Mouse (Mus musculus): Measurements from ENCODE around the gene Kidins220. TPM values are rescaled to one million over a fixed set of nuclear protein-coding genes. Genes with fewer than 3 reads are reported as not detected.

Gene Kidins220
- 29.2 and 36.2 TPM in 2 replicates for total RNA-seq (2015)
- total RNA-seq (2017) = 70.2 and 83.9 TPM in 2 replicates

DNA sequence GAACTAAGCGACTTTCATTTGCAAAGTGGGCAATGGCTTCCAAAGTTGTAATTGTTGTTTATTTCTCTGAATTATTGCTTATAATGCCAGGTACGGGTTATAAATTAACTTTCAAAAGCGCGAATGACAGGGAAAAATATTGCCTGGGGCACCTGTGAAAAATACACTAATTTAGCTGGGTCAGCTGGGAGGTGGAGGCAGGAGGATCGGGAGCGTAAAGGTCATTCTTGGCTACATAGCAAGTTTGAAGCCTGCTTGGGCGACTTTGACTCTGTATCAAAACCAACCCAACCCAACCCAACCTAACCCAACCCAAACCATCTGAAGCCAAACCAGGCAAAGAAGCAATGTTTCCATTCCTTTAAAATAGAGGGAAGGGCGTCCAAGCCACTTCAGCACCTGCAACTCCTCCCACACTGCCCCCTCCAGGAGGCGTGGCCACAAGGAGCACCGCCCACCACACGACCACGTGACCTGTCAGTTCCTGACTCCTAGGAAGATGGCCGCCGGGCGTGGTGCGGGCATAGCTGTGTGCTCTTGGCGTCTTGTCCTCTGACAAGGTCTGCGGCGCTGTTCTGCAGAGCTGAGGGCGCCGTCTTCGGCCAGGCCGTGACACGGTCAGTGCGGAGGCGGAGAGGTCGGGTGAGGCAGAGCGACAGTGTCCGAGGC, at the start of gene Kidins220:
Kidins220 (plus strand) TSS at position 480 of the 669 bp plus-strand sequence.
- ATAC-seq (ENCODE audit: poor library complexity, severe bottlenecking) = peak; percentile 89

DNA sequence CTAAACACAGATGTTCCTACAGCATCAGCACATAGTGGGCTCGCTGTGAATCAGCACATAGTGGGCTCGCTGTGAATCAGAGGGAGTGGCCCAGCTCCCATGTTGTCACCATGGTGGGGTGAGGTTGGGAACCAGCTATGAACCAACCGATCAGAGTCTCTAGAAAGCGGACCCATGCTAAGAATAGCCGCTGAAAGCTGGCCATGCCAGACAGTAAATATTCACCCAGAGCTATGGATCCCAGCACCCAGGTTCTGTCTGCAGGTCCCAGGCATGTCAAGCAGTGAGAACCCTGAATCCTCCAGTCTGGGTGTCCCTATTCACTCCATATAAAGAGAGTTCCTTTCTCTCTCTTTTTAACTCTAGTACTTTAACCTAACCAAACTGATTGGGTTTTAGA, 49.4 kb upstream of the Kidins220 start:
- no peak for ATAC-seq (ENCODE audit: poor library complexity, severe bottlenecking)

DNA sequence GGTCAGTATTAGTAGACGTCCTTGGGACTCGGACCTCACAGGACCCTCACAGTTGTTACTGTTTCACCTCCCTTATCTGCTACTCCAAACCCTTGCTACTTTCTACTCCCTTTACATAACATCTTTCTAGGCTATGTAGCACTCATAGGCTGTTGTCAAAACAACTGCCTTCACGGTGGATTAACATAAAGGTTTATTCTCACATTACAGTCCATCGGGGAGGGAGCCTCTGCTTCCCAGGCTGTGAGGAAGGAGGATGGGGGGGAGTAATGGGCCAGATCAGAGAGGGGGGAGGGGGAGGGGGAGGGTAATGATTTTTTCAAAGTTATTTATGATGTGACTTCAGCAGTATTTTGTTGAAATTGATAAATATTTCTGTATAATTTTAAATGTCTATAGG, 49.0 kb upstream of the Kidins220 start:
- no peak for ATAC-seq (ENCODE audit: poor library complexity, severe bottlenecking)

DNA sequence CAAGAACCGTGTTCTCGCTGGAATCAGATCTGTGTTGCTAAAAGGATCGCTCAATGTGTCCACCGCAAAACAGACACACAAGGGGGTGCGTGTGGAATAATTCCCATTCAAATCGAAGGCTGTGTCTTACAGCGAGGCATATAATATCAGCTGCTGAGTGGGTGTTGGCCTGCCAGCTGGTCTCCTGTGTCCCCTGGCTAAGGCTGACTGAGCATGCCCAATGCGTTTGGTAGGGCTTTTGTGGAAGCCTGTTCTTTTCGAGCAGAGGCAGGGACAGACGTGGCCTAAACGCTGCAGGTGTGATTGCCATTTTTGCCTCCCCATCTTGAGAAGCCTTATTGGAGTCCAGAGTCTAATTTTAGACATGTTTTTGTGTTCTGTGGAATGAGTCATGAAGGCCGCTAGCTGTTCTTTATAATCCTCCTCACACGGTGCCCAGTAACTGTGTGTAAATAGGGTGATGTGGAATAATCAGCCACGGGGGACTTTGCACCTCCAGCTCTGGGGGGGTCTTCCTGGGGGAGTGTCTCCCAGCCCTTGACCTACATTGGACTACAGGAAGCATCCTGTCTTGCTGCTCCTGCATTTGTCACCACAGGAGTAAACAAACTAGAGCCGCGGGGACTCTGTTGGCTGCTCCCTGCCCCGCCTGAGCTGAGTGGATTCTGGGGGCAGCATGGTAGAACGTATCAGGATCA, 46.5 kb upstream of the Kidins220 start:
- no peak for ATAC-seq (ENCODE audit: poor library complexity, severe bottlenecking)

DNA sequence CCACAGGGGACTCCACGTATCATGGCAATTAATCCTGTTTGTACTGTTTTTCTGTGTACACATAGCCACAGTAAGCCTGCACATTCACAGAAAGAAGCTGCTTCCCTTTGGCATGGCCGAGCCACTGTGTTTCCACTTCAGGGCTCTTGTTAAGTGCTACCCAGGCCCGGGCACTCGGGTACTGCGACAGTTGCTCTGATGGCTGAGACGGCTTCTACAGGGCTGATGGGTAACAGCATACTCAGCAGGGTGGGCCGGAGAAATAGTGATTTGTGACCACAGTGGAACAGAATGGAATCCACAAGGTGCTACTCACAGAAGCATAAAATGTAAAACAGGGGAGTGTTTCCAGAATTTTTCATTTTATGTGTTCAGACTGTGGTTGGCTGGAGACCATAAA, 45.7 kb upstream of the Kidins220 start:
- no peak for ATAC-seq (ENCODE audit: poor library complexity, severe bottlenecking)

DNA sequence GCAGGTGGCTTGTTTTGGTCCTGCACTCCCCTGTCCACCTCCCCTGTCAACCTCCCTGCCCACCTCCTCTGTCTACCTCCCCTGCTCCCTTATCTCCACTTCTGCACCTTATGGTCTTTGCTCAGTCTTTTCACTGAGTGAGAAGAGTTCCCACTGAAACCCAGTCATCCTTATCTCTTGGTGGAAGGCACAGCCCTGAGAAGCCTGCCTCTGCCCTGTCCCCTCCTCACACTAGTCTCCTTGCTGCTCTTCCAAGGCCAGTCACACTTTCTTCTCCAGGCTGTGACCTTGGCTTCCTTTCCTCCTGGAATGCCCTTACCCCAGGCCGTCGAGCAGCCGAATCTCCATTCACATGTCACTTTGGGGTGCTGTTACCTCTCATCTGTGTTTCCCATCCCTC, 44.0 kb upstream of the Kidins220 start:
- no peak for ATAC-seq (ENCODE audit: poor library complexity, severe bottlenecking)

DNA sequence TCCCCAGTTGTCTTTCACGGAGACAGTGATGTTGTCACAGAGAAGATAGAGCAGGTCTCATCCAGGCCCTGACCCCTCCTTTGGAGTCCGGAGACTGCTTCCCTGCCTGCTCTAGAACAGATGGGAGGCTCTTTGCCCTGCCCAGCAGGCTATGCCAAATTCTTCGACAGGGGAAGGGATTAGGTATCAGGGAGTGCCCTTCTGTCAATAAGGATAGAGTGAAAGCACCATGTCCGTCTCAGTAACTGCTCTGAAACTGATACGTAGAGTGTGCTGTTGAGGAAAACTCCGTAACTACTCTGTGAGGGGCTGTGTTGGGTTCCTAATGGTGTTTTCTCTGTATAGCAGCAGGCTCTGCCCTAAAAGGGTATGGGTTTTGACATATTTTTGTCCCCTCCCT, 42.6 kb upstream of the Kidins220 start:
- ATAC-seq (ENCODE audit: poor library complexity, severe bottlenecking) = no peak

DNA sequence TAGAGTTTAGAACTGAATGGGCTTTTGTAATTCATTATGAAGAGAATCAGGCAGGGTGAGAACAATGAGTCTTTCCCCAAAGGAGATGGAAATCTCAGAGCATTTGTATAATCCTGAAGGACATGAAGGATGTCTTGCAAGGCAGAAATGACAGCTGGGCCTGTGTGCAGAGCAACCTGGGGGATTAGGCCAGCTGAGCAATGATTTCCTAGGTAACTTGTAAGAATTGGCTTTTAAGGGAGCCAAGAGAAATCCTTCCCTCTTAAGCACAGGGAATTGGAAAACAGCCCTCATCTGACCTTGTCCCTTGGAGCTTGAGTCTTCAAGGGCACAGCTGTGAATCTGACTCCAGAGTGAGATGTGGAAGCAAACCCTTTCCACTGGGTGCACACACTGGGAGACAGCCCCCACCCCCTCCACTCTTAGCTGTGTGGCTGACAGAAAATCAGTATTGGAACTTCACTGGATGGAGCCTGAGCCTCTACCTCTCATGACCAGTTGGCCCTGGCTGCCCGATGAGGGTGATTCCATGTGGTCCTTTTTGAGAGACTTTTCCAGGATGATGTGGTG, 41.4 kb upstream of the Kidins220 start:
- no peak for ATAC-seq (ENCODE audit: poor library complexity, severe bottlenecking)

DNA sequence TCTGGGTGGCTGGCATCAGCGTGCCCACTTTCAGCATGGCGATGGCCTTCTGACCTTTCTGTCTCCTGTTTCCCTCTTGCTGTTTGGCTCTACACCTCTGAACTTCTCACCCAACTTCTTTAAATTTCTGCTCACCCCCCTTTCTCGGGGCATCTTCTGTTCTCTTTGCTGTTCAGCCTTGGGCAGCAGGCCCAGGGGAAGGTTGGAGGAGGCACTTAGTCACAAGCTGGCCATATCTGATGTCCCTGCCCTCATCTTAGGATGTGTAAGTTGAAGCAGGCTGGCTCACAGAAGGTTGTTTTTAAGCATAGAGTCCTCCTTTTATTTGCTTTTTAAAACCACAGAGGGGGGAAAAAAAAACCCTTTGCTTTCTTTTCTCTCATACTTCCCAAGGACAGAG, 40.7 kb upstream of the Kidins220 start:
- no peak for ATAC-seq (ENCODE audit: poor library complexity, severe bottlenecking)

DNA sequence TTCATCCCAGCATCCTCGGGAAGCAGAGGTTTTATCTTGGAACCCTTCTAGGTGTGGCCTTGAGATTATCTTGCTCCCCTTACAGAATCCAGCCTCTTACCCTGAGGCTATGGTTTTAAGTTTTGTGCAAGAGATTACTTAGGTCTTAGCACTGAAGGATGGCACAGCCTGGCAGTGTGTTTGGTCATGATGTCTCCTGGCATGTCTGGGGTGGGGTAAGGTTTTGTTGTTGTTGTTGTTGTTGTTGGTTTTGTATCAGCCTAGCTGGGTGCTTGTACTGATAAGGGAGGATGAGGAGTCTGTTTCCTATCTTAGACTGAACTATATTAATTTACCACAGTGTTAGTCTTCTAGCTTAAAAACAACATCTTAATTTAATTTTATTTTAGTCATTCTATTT, 38.4 kb upstream of the Kidins220 start:
- ATAC-seq (ENCODE audit: poor library complexity, severe bottlenecking) = no peak

DNA sequence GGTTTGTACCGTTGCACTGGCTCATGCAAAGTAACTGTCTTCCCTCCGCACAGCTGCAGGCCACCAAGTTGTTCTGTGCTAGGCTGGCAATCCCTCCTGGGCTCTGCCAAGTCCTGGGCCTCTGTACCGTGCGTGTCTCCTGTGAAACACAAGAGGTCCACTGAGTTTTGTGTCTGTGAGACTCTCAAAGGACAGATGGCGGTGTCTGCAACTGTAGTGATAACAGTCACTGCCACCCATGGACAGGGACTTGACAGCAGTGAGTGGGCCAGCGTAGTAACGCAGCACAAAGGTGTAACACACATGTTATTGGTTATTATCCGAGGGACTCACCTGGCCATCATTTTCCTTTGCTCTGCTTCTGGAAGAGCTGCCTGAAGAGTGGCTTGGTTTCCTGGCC, 35.4 kb upstream of the Kidins220 start:
- no peak for ATAC-seq (ENCODE audit: poor library complexity, severe bottlenecking)

DNA sequence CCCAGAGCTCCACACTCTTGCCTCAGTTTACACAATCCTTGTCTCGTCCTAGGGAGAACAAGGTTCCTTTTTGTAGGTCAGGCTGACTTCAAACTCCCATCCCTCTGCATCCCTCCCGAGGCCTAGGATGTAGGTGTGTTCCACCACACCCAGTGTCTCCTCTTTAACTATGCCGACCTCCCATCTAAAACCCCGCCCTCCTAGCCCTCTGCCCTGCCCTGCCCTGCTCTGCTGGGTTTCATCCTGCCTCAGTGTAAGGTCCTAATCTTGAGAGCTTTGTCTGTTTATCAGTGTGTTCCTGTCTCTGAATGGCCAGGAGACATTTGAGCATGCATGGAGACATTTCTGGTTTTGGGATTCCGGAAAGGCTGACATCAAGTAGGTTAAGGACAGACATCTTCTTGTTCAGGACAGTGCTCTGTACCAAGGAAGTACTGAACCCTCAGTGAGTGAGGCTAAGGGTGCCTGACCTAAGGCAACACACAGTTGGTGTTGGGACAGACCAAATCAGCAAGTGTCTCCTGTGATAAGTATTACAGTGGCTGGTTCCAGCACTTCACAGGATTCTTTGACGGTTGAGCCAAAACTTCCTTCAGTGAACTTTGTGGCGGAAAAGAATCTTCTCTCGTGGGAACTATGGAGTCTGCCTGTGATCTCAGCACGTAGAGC, 32.0 kb upstream of the Kidins220 start:
- ATAC-seq (ENCODE audit: poor library complexity, severe bottlenecking) = no peak

DNA sequence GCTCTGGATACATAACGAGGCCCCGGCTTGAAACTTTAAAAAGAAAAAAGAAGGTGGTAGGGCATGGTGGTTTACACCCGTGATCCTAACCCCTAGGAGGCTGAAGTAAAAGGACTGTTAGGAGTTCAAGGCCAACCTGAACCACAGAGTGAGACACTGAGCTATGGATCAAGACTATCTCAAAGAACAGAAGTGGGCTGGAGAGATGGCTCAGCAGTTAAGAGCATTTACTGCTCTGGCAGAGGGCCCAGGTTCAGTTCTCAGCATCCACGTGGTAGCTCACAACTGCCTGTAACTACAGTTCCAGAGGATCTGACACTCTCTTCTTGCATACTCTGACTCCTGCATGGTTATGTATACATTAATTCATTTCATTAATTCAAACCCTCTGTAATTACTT, 31.3 kb upstream of the Kidins220 start:
- ATAC-seq (ENCODE audit: poor library complexity, severe bottlenecking) = no peak

DNA sequence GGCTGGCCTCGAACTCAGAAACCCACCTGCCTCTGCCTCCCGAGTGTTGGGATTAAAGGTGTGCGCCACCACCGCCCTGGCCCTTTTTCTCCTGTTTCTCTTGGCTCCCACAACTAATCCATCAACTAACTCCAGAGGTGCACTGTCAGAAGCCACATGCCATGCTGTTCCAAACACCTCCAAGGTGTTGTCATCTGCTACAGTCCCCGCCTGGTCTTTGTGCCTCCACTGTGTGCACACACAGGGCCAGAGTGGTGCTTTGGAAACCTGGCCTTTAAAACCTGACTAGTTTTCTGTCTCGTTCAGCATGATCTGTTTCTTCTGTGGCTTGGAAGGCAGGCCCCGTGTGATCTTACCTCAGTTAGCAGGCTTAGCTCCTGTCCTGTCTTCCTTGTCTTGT, 30.1 kb upstream of the Kidins220 start:
- ATAC-seq (ENCODE audit: poor library complexity, severe bottlenecking) = no peak

DNA sequence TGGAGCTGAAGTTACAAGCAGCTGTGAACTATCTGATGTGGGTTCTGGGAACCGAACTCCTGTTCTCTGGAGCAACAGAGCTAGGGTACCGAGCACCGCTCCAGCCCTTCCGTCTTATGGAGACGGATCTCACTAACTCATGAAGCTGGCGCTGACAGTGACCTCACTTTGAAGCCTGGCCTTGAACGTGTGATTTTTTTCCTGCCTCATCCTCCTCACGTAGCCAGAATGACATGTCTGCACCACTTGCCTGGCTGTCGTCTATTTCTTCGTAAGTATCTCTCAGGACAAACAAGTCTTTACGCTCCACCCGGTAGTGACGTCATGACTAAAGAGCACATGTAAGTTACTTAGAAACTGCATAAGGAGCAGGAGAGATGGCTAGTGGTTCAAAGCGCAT, 27.7 kb upstream of the Kidins220 start:
- ATAC-seq (ENCODE audit: poor library complexity, severe bottlenecking) = no peak

DNA sequence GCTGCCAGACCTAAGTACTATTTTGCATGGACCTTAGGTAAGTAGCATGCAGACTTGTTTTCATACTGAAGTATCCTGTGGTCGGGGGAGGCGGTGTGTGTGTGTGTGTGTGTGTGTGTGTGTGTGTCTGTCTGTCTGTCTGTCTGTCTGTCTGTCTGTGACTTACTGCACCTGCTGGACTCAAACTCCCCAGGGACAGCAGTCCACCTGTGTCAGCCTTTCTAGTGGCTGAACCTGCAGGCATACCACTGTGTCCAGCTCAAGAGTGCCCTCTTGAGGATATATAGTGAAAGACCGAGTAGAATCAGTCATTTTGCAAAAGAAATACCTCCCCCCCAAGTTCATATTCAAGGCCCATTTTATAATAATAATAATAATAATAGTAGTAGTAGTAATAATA, 26.4 kb upstream of the Kidins220 start:
- peak; percentile 63; the same call in 1 of the 2 replicates for ATAC-seq (ENCODE audit: poor library complexity, severe bottlenecking)

DNA sequence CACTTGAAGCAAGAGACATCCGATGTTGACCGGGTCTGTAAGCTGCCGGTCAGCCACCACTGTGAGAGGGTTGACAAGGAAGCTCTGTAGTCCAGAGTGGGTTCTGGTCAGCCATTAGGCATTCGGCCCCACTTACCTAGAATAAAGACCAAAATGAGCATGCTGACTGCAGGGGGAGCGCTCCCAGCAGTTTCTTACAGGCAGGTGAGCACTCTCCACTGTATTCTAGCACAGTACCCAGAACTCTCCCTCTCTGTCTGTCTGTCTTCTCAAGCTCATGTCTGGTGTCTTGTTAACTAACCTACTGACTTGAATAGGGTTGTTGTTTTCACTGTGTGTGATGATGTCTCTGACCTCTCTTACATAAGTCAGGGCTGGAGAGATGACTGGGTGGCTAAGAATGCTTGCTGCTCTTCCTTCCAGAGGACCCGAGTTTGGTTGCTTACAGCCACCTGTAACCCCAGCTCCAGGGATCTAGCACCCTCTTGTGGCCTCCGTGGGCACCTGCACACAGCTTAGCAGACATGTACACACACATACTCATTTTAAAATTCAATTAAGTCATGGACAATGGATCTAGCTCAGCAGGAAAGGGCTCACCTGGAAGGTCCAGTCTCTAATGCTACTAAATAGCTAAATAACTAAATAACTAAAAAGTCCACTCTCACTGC, 24.2 kb upstream of the Kidins220 start:
- no peak for ATAC-seq (ENCODE audit: poor library complexity, severe bottlenecking)

DNA sequence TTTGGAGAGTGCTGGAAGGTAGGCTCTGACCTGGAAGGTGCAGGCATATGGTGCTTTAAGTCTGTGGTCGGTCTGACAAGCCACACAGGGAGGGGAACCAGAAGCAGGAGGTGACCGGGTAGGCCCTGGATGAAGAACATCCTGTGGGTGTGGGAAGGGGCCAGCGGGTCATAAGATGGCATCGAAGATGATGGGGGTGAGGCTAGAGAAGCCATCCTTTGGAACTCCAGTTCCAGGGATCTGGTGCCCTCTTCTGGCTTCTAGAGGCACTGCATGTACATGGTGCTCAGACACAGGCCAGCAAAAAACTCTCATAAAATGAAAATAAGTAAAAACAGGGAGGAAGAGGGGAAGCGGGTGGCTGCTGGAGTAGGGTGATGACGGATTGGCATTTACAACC, 22.6 kb upstream of the Kidins220 start:
- ATAC-seq (ENCODE audit: poor library complexity, severe bottlenecking) = peak; percentile 84

DNA sequence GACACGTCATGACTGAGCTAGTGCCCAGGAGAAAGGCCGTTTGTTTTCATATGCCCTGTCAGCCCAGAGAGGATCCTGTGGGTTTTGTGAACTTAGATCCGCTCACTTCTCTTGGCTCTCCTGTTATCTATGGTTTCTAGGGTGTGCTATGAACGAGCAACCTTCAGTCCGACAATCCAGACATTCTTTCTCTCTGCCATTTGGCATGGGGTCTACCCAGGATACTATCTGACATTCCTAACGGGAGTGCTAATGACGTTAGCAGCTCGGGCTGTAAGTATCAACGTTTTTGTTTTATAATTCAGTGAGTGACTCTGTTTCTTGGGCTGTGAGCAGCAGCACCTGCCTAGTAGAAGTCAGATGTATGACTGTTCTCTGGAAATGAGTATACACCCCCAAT, 19.6 kb upstream of the Kidins220 start:
- ATAC-seq (ENCODE audit: poor library complexity, severe bottlenecking) = no peak

DNA sequence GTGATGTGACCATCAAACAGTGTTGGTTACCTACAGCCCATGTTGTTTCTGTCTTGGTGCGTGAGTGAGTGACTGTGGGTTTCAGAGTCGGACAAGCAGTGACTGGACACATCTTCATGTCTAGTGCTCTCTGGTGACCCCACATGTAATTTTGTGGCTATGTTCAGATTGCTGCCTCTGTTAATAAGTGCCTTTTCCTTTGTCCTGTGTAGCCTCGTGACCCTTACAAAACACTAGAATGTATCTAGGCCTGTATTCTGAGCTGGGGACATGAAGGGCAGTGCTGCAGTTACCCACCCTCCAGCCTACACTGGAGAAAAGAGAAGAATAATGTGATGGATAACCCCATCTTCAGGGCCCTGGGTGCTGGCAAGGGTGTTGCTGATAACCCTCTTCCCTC, 16.2 kb upstream of the Kidins220 start:
- ATAC-seq (ENCODE audit: poor library complexity, severe bottlenecking) = no peak

DNA sequence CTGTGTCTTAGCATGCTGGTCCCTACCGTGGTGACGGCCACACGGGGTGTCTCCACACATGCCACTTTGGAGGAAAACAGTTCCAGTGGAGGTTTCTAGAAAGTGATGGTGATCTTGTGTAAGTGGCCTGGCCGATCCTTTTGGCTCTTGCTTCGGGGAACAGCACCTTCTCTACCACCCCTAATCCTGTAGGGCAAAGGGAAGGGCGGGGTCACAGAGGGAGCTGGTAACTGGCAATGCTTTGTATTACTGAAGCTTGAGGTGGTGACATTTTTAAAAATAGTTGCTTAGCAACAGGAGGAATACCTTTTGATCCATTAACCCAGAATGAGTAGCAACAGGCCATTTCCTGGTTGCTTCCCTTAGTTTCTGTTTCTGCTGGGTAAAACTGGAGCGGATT, 12.9 kb upstream of the Kidins220 start:
- ATAC-seq (ENCODE audit: poor library complexity, severe bottlenecking) = no peak

Data from megakaryocyte, adult 5-6 weeks (primary cell).